Mouse (Mus musculus) heart, adult 2 months (tissue): ENCODE data around the gene Ndrg4. TPM values are rescaled to one million over a fixed set of nuclear protein-coding genes. Genes with fewer than 3 reads are reported as not detected.

Experiments
- DNase-seq, 2 experiments: peaks; one replicate each; pipeline ENCODE4 v3.0.0; 2021
- H3K27ac ChIP-seq: fragments of 200-600 bp; 2 replicates; pipeline ENCODE4 v1.8.1; 2022
- H3K27me3 ChIP-seq: fragments of 200-500 bp; 2 replicates; pipeline ENCODE4 v1.6.1; 2012; ENCODE audit warnings: mild to moderate bottlenecking, low read length, inconsistent platforms, mixed read lengths; ENCODE audit not compliant: control insufficient read depth, insufficient read depth
- H3K36me3 ChIP-seq: fragments of 200-500 bp; 2 replicates; pipeline ENCODE4 v1.6.1; 2012; ENCODE audit warnings: low read length, inconsistent platforms; ENCODE audit not compliant: control insufficient read depth, insufficient read depth
- H3K4me1 ChIP-seq: fragments of 200-500 bp; 2 replicates; pipeline ENCODE4 v1.6.1; 2011; ENCODE audit warnings: low read length; ENCODE audit not compliant: control insufficient read depth, insufficient read depth
- H3K4me3 ChIP-seq: fragments of 200-600 bp; 2 replicates; pipeline ENCODE4 v1.8.1; 2022
- H3K79me2 ChIP-seq: fragments of 200-500 bp; replicated peaks from 2 replicates; pipeline ENCODE4 v1.6.1; 2012; ENCODE audit warnings: mild to moderate bottlenecking, inconsistent platforms, low read length, moderate library complexity, mixed read lengths; ENCODE audit not compliant: control insufficient read depth, insufficient read depth
- H3K9ac ChIP-seq: fragments of 200-500 bp; 2 replicates; pipeline ENCODE4 v1.6.1; 2012; ENCODE audit warnings: low read depth, mild to moderate bottlenecking, control low read depth, inconsistent platforms, low read length, mixed read lengths
- CTCF ChIP-seq: fragments of 200-600 bp; IDR thresholded peaks from 2 replicates; pipeline ENCODE4 v1.8.1; 2022; ENCODE audit warnings: antibody characterized with exemption, mild to moderate bottlenecking, moderate library complexity
- EP300 ChIP-seq: fragments of 200-500 bp; IDR thresholded peaks from 2 replicates; pipeline ENCODE4 v1.6.1; 2011; ENCODE audit warnings: low read depth, low read length, control low read depth; ENCODE audit not compliant: insufficient read depth
- POLR2A ChIP-seq: fragments of 200-500 bp; IDR thresholded peaks from 2 replicates; pipeline ENCODE4 v1.6.1; 2011; ENCODE audit warnings: mild to moderate bottlenecking, low read depth, low read length, control low read depth; ENCODE audit not compliant: insufficient read depth
- WGBS: fragments of 180-500 bp; shearing (Covaris S2); methylation state at CpG from one replicate; pipeline ENCODE4 v1.1.7; 2018; 5-methylcytosine and 5-hydroxymethylcytosine counted together
- intact Hi-C: fragments of 180-260 bp; cut with DNase I; formaldehyde crosslinking; loops from one replicate; pipeline ENCODE4 v1.15.1; 2025
- polyA plus RNA-seq: library from polyadenylated mRNA; depleted of rRNA; stranded (reverse); fragments of >200 nt; gene quantifications from 2 replicates; pipeline ENCODE4 v1.2.3, GENCODE M21; 2012
- total RNA-seq, 2 experiments: library from RNA; stranded (reverse); gene quantifications; 2 replicates each; pipeline ENCODE4 v1.2.3; 2021

Gene Ndrg4
- total and polyA plus RNA-seq, 3 experiments = 147 to 528 (median 152) TPM

GRCm38 (mm10) chr8:95712395-95712794, 35.6 kb downstream of the Ndrg4 start:
- no peaks in the 10 kb centered on the region for H3K36me3 ChIP-seq
- H3K79me2 ChIP-seq = no peaks in the 10 kb centered on the region
- intact Hi-C loops = loop anchor here (5.0 kb wide), 1 partner anchor 205 kb away; no protein-coding TSS in a partner anchor

DNA sequence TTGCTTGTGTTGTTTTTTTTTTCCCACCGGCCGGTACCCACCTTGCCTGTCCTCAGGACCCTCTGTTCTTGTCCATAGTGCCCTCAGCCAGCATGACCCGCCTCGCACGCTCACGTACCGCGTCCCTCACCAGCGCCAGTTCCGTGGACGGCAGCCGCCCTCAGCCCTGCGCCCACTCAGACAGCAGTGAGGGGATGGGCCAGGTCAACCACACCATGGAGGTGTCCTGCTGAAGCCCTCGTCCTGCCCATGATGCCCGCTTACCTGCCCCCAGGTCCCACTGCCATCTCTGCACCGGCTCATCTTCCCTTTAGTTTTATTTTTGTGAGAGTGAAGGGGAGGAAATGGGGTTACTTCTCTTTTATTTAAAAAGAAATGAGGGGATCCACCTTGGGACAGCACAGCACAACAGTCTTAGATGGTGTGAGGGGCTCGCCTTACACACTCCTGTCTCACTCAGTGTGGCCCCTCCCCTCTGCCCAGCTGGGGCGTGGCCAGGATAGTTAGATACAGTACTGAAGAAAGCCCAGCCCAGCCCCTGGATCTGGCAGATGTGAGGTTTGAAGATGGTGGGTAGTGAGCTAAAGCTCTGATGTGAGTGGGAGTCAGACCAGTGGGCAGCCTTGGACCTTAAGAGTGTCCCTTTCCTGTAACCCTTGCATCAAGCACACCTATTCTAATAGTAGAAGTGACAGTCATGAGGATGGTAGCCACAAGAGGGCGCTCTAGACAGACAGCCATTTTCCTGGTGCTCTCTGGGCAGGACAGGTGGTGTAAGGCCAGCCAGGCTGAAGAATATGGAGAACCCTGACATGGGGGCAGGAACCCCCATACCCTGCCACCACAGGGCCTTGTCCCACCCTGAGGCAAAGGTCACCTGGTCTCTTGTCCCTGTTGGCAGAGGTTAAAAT, 36.6 kb downstream of the Ndrg4 start:
- Histone ChIP-seq H3K4me3 (no peak overlapping the region), H3K9ac (no peak overlapping the region), H3K79me2 (no peaks in the 10 kb centered on the region), H3K27ac (no peak overlapping the region), H3K4me1 (peaks cover 2% of the 10 kb centered on the region; the same call in 1 of the 2 replicates), H3K36me3 (no peaks in the 10 kb centered on the region), H3K27me3 (no peaks in the 10 kb centered on the region)
- intact Hi-C loops = loop anchor here (1.0 to 5.0 kb wide), 2 partner anchors 119 to 204 kb away; no protein-coding TSS in a partner anchor
- peak; percentile 60 to 73 for DNase-seq
- WGBS = 76% methylated on average over 19 of the region's 19 CpGs
- TF ChIP-seq CTCF (peak; percentile 89), POLR2A (no peak), EP300 (0 out of 2 replicates have a peak, but pooled peaks have one; percentile 31)

More at GRCm38 (mm10) chr8:95712395-95712794, 35.6 kb downstream of the Ndrg4 start:
- Histone ChIP-seq H3K4me1 (peaks cover 2% of the 10 kb centered on the region; the same call in 1 of the 2 replicates), H3K4me3 (no peak overlapping the region), H3K9ac (no peak overlapping the region), H3K27ac (no peak overlapping the region), H3K27me3 (no peaks in the 10 kb centered on the region)
- TF ChIP-seq POLR2A (no peak), CTCF (no peak), EP300 (no peak)
- 80% methylated on average over 9 of the region's 9 CpGs for whole genome bisulfite sequencing
- DNase-seq = peak in 1 of 2 experiments; percentile 14

DNA sequence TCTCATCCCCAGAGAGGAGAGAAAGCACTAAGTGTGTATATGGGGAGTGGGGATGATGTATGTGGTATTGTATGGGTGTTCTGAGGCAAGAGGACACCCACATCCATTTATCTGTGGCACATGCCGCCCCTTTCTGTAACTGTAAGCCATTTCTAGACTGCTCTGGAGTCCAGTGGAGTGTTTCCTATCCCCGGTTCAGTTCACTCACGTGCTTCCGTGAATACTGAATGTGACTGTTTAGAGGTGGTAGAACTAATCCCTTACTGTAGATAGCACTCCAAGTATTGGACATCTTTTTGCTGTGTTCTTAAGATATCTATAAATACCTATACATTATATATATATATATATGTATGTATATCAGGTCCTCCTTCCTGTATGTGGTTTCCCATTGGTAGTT, 37.6 kb downstream of the Ndrg4 start:
- intact Hi-C loops = loop anchor here (5.0 kb wide), 1 partner anchor 203 kb away; no protein-coding TSS in a partner anchor
- Histone ChIP-seq H3K79me2 (no peaks in the 10 kb centered on the region), H3K27me3 (no peaks in the 10 kb centered on the region), H3K4me1 (peaks cover 2% of the 10 kb centered on the region; the same call in 1 of the 2 replicates), H3K27ac (no peak overlapping the region), H3K4me3 (no peak overlapping the region), H3K36me3 (no peaks in the 10 kb centered on the region), H3K9ac (no peak overlapping the region)
- 94% methylated on average over 4 of the region's 4 CpGs for WGBS
- no peak for TF ChIP-seq POLR2A
- no peak for TF ChIP-seq EP300
- TF ChIP-seq CTCF = no peak
- DNase-seq = no peak

- H3K27me3 ChIP-seq = no peaks in the 10 kb centered on the region
- no peak for DNase-seq
- intact Hi-C loops = loop anchor here (5.0 kb wide), 1 partner anchor 202 kb away; no protein-coding TSS in a partner anchor
- H3K27ac ChIP-seq = peak overlapping the region; percentile 75
- TF ChIP-seq POLR2A (no peak), EP300 (no peak), CTCF (no peak)
- no peaks in the 10 kb centered on the region for H3K36me3 ChIP-seq
- 75% methylated on average over 6 of the region's 6 CpGs for WGBS
- H3K4me1 ChIP-seq = peaks cover 2% of the 10 kb centered on the region; the same call in 1 of the 2 replicates
- peak overlapping the region; percentile 73 for H3K4me3 ChIP-seq
- H3K9ac ChIP-seq = no peak overlapping the region; the same call in 1 of the 2 replicates
- H3K79me2 ChIP-seq = no peaks in the 10 kb centered on the region
Measured at GRCm38 (mm10) chr8:95714837-95715413, 38.1 kb downstream of the Ndrg4 start.

DNA sequence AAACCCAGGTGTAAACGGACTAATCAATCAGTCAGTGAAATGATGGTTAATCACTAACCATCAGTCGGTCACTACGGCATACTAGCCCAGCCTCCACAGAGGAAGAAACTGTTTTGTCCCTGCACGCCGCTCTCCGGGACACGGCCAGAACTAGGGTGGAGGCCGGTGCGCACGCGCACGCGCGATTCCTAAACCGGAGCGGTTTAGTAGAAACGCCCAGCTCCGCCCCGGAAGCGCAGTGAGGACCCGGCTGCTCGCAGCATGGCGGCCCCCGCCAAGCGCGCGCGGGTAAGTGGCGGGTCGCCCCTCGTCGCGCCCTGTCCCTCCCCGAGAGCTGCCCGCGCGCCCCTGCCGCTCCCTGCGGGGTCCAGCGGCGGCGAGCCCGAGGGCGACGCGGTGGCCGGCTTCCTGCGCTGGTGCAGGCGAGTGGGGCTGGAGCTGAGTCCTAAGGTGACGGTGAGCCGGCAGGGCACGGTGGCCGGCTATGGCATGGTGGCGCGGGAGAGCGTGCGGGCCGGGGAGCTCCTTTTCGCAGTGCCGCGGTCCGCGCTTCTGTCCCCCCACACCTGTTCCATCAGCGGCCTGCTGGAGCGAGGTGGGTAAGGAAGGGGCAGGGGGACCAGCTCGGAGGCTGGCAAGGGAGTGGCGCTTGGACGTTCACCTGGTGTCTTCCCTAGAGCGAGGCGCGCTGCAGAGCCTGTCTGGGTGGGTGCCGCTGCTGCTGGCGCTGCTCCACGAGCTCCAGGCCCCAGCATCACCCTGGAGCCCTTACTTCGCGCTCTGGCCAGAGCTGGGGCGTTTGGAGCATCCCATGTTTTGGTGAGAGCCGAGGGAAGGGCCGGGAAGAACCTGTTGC, 39.1 kb downstream of the Ndrg4 start, which contains the start of gene Setd6:
Gene Setd6, plus strand, starts transcription at position 206 of the 856 bp plus-strand sequence.
- H3K27ac ChIP-seq = peak within 1 kb of the TSS; percentile 75
- H3K4me1 ChIP-seq = peaks cover 2% of the 10 kb centered on the region; the same call in 1 of the 2 replicates
- peak; percentile 89 to 92 for DNase-seq
- no peaks in the 10 kb centered on the region for H3K36me3 ChIP-seq
- H3K9ac ChIP-seq = peak within 1 kb of the TSS; percentile 90
- H3K79me2 ChIP-seq = no peaks in the 10 kb centered on the region
- TF ChIP-seq POLR2A (peak; percentile 75), CTCF (no peak), EP300 (0 out of 2 replicates have a peak, but pooled peaks have one; percentile 24)
- intact Hi-C loops = no loop called here
- H3K27me3 ChIP-seq = no peaks in the 10 kb centered on the region
- H3K4me3 ChIP-seq = peak within 1 kb of the TSS; percentile 73
- WGBS = under 1% methylated on average over 77 of the region's 79 CpGs
